Mouse (Mus musculus) gastrocnemius, adult 8-10 months (tissue): ENCODE data around the gene Efhc1. TPM values are rescaled to one million over a fixed set of nuclear protein-coding genes. Genes with fewer than 3 reads are reported as not detected.

Experiments used
- DNase-seq, 2 experiments: peaks; one replicate each; pipeline ENCODE4 v3.0.0; 2022; ENCODE audit warnings: low spot score in 2 of 2
- total RNA-seq, 4 experiments: library from RNA; stranded (reverse); gene quantifications; 2 replicates each; pipeline ENCODE4 v1.2.4; 2022

Gene Efhc1
- total RNA-seq, 4 experiments from 2014 or later = 0.12 to 0.29 (median 0.13) TPM; not detected in 1

GRCm38 (mm10) chr1:21006775-21007174 is 55.3 kb downstream of the Efhc1 start:
- DNase-seq = no peak

- DNase-seq = no peak
Measured at GRCm38 (mm10) chr1:21007941-21008701, 56.7 kb downstream of the Efhc1 start.

GRCm38 (mm10) chr1:21008891-21009290 is 57.5 kb downstream of the Efhc1 start:
- DNase-seq = peak; percentile 34 to 52

- DNase-seq = no peak
Measured at GRCm38 (mm10) chr1:21010282-21010800, 58.9 kb downstream of the Efhc1 start.

GRCm38 (mm10) chr1:21014463-21014862 is 63.0 kb downstream of the Efhc1 start:
- DNase-seq = peak; percentile 66 to 67

- no peak for DNase-seq
Measured at GRCm38 (mm10) chr1:21023101-21023500, 71.7 kb downstream of the Efhc1 start.

GRCm38 (mm10) chr1:21025203-21025602 is 73.8 kb downstream of the Efhc1 start:
- no peak for DNase-seq

GRCm38 (mm10) chr1:21026534-21026933 is 75.1 kb downstream of the Efhc1 start:
- DNase-seq = no peak

GRCm38 (mm10) chr1:21029000-21029399 is 77.6 kb downstream of the Efhc1 start:
- no peak for DNase-seq

- DNase-seq = no peak
Measured at GRCm38 (mm10) chr1:21031650-21032049, 80.2 kb downstream of the Efhc1 start.

GRCm38 (mm10) chr1:21033065-21033791 is 81.8 kb downstream of the Efhc1 start:
- no peak for DNase-seq

- no peak for DNase-seq
Measured at GRCm38 (mm10) chr1:21033792-21034119, 82.3 kb downstream of the Efhc1 start.

- DNase-seq = no peak
Measured at GRCm38 (mm10) chr1:21035878-21036277, 84.5 kb downstream of the Efhc1 start.

GRCm38 (mm10) chr1:21037881-21038601 is 86.6 kb downstream of the Efhc1 start:
- no peak for DNase-seq

GRCm38 (mm10) chr1:21039564-21039963 is 88.1 kb downstream of the Efhc1 start:
- no peak for DNase-seq

- no peak for DNase-seq
Measured at GRCm38 (mm10) chr1:21040173-21040572, 88.7 kb downstream of the Efhc1 start.

Other genes with a start within 250 kb of the Efhc1 start
- not detected for gene Il17a, start 220.7 kb upstream of the Efhc1 start, total RNA-seq
- gene Il17f, start 161.0 kb upstream of the Efhc1 start, total RNA-seq = not detected
- gene Mcm3, start 131.3 kb upstream of the Efhc1 start, total RNA-seq = 1 to 10 TPM; 2.6 to 3.3 (median 3.1) TPM
- gene Paqr8, start 61.0 kb upstream of the Efhc1 start, total RNA-seq = under 1 TPM; 0.58 to 0.92 (median 0.79) TPM
- 1 to 10 TPM; 1.7 to 2.3 (median 1.8) TPM for gene Tram2, start 127.6 kb downstream of the Efhc1 start, total RNA-seq